Mouse (Mus musculus) brown adipose tissue, adult 24 weeks (tissue): Measurements from ENCODE around the gene Scamp1. TPM values are rescaled to one million over a fixed set of nuclear protein-coding genes. Genes with fewer than 3 reads are reported as not detected.

ENCODE experiments used
- H3K27ac ChIP-seq: fragments of 200-500 bp; replicated peaks from 2 replicates; pipeline ENCODE4 v1.5.1; 2012; ENCODE audit warnings: low read depth, mild to moderate bottlenecking, low read length
- H3K4me1 ChIP-seq: fragments of 200-500 bp; 2 replicates; pipeline ENCODE4 v1.6.1; 2012; ENCODE audit warnings: low read length, mixed read lengths; ENCODE audit not compliant: control insufficient read depth, insufficient read depth, insufficient read length
- H3K4me3 ChIP-seq: fragments of 200-500 bp; 2 replicates; pipeline ENCODE4 v1.5.1; 2012; ENCODE audit warnings: low read depth, mild to moderate bottlenecking, low read length, moderate library complexity; ENCODE audit not compliant: insufficient read depth
- polyA plus RNA-seq: library from polyadenylated mRNA; stranded (reverse); fragments of >200 nt; gene quantifications from 2 replicates; pipeline ENCODE4 v1.2.4, GENCODE M21; 2012; ENCODE audit not compliant: missing spikeins, insufficient read depth, insufficient read length

The Scamp1 gene
- polyA plus RNA-seq, 1 experiment: 18.5 TPM

DNA sequence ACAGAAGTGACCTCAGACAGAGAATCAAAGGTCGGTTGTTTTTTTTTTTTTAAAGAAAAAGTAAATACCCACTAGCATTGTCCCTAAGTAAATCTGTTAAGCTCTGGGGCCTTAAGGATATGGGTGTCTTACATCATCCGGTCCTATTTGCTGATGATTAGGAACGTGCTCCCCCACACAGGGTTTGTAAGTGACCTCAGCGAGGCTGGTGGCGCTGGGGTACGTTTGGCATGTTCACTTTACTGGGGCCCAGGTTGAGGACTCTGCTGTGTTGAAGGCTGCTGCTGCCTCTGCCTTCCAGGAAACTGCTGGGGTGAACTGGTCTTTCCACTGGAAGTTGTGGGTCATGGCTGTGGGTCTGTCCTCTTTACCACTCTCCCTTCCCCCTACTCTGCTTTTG is 121.2 kb downstream of the Scamp1 start:
- Histone ChIP-seq H3K4me1 (peaks cover 9% of the 10 kb centered on the region), H3K4me3 (no peak overlapping the region)

DNA sequence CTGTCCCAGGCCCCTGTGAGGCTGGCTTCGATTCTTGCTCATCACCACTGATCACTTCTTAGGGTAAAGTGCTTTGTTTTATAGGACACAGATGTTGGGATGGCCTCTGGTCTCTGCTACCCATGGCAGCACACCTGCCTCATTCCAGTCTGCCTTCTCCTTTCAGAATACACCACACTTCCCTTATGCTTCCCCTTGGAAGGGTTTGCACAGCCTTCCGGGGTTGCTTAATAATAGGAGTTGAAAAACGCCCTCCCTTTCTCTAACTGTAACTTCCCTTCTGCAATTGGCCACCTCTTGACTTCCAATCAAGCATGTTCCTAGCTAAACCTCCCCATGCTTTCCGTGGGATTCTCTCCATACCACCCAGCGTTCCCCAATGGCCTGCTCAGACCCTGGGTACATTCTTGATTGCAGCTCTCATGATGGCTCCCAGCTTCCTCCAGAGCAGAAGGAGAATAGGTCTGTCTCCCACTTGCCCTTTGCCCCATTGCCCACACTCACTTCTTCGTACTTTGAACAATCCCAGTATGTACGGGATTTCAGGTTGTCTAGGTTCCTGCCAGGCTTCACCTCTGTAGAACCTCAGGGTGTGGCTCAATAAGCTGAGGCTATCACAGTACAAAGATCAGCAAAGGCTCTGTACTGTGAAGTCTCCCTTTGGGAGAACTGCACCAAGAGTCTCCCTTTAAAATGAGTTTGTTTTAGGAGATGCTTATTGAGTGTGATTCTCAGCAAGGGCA is 126.0 kb downstream of the Scamp1 start:
- no peak overlapping the region for H3K4me3 ChIP-seq
- H3K27ac ChIP-seq: 0 out of 2 replicates have a peak overlapping the region, but pooled peaks have one; percentile 9
- H3K4me1 ChIP-seq: peaks cover 16% of the 10 kb centered on the region

More for the DNA sequence above, 121.2 kb downstream of the Scamp1 start:
- H3K27ac ChIP-seq: no peak overlapping the region

DNA sequence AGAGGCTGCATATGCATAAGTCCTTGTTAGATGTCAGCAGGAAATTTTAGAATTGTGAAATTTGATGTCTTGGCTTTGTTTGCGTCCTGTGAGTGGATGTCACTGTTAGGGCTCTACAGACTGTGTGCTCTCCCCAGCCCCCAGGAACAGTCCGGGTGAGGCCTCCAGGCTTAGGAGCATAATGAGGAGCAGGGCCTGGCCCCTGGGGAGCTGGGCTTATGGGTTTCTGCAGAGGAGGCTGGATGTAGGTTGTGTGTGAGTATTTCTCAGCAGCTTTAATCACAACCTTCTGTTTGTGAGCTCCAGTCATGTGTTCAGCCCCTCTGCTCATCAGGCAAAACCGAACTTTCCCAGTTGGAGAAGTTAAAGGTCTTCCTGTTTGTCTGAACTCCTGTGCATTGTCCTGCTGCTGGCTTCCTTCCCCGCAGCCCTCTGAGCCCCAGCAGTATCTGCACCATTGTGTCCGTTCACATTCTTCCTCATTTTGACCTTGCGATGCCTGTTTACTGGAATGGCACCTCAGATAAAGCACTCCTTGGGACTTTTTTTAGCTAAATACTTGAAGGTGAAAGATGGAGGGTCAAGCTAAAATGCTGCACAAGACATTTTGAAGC is 126.7 kb downstream of the Scamp1 start:
- Histone ChIP-seq H3K27ac (0 out of 2 replicates have a peak overlapping the region, but pooled peaks have one; percentile 9), H3K4me1 (peaks cover 16% of the 10 kb centered on the region; the same call in 1 of the 2 replicates), H3K4me3 (no peak overlapping the region)

DNA sequence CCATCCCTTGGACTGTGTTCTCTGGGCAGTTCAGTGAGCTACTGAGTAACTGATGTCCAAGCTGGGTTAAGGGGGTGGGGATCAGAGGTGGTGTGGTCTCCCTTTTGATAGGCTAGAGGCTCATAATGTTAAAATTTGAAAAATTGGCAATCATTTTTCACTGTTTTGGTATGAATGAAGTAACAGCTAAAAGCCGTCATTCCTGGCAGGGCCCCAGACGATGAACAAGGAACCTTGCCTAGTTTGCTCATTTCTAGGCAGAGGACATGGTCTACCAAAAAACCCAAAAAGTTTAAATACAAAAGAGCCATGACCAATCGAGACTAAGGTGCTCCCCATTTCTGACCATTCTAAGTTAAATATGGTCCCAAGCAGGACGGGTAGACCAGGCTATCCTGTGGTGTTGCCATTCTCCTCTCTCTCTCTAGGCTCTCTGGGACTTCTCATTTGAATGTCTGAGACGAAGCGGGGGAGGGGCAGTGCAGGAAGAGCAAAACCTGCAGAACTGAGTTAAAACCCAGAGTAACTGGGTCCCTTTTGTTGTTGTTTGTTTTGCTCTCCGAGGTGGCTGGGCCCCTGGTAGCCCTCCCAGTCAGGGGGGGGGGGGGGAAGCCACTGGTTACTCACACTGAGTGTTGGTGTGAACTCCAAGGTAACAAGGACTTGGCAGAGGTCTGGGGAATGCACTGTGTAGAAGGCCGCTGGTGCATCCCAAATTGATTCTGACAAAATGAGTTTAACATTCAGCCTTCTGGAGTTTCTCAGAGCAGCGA is 129.8 kb downstream of the Scamp1 start:
- Histone ChIP-seq H3K4me3 (no peak overlapping the region), H3K27ac (no peak overlapping the region), H3K4me1 (peaks cover 18% of the 10 kb centered on the region; the same call in 1 of the 2 replicates)

DNA sequence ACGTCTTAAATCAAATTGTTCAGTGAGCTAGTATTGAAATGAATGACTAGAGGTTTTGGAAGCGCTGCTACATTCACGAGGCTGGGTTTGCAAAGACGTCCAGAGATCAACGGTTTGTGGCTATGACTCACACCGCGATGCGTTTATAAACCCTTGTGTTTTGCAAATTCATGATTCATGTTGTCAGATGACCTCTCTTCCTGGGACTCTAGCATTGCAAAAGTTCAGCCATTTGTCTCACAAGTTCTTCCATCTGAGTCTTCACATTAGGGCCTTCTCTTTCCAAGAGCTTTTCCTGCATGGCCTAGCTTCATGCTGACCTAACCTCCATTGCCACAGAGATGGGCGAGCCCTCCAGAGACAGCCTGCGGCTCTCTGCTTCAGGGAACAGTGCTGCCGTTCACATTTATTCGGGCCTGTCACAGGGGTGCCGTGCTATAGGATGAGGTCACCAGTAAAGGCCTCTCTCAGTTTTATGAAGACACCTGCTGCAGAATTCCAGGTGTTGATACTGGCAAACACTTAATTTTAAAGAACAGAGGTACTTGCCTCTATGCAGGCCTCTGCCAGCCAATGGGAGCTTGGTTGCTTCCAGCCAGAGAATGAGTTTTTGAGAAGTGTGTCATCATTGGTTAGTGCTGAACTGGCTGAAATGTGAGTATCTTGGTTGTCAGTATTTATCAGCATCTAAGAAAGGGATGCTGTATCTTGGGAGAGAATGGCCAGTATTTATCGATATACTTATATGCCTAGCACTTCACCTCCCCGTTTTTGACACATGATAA is 131.0 kb downstream of the Scamp1 start:
- peak overlapping the region; percentile 60; the same call in 1 of the 2 replicates for H3K27ac ChIP-seq
- H3K4me3 ChIP-seq: no peak overlapping the region
- H3K4me1 ChIP-seq: peaks cover 11% of the 10 kb centered on the region; the same call in 1 of the 2 replicates

DNA sequence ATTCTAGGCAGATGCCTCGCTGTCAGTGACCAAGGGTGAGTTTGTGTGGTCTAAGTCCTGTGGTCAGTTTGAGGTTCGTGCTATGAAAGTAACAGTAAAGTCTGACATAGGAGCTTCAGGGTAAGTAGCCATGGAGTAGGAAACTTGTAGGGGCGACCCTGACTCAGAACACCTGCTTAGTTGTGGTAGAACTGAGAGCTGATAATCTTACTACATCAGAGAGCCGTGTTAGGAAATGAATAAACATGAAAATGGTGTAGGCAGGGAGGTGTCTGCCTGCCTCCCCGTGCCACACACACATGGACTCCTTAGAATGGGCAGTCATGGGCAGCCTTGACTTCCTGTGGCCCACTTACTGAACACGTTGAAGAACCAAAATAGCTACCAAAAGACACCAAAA is 132.0 kb downstream of the Scamp1 start:
- H3K4me1 ChIP-seq: peaks cover 3% of the 10 kb centered on the region; the same call in 1 of the 2 replicates
- no peak overlapping the region for H3K27ac ChIP-seq

DNA sequence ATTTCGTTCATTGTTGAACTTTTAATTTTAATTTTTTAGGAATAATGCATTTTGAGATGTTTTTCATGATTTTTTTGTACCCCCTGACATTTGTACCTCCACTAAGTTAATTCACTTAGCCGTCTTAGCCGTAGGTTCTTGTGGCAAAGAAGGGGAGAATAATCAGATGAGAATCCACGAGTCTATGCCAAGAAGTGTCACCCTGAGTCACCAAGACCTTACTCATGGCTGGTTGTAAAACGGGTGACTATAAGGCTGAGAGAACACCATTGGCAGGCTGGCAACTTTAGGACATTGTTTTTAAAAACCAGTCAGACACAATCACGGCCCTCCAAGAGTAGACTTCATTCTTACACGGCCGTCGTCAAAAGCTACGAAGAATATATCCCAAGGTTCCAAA is 132.8 kb downstream of the Scamp1 start:
- H3K4me3 ChIP-seq: no peak overlapping the region
- H3K4me1 ChIP-seq: peaks cover 2% of the 10 kb centered on the region; the same call in 1 of the 2 replicates
- no peak overlapping the region for H3K27ac ChIP-seq

More for the DNA sequence above, 132.0 kb downstream of the Scamp1 start:
- H3K4me3 ChIP-seq: no peak overlapping the region

Other genes starting within 250 kb of the Scamp1 start
- gene Lhfpl2, start 228.1 kb downstream of the Scamp1 start, polyA plus RNA-seq: 4.3 and 6.5 TPM in 2 replicates
- 17.8 and 22.6 TPM in 2 replicates for gene Ap3b1, start 73.1 kb upstream of the Scamp1 start, polyA plus RNA-seq